Mouse (Mus musculus): Measurements from ENCODE around the gene Bhlhe23. TPM values are rescaled to one million over a fixed set of nuclear protein-coding genes. Genes with fewer than 3 reads are reported as not detected.

Gene Bhlhe23
- polyA plus RNA-seq (2012; rRNA removed): 4.4 and 9.2 TPM in 2 replicates

GRCm38 (mm10) chr2:180776793-180777192, at the start of gene Bhlhe23:
TSS of gene Bhlhe23 (minus strand) at chr2:180776900.

GRCm38 (mm10) chr2:180724585-180725413, 51.9 kb downstream of the Bhlhe23 start, which contains the start of gene Slc17a9:
TSS of gene Slc17a9 (plus strand) at chr2:180725263.

Other genes with a start within 250 kb of the Bhlhe23 start
- 52.6 and 61.4 TPM in 2 replicates for gene Mrgbp, start 195.6 kb downstream of the Bhlhe23 start, polyA plus RNA-seq (2012; rRNA removed)
- 111 and 118 TPM in 2 replicates for gene Ogfr, start 187.7 kb downstream of the Bhlhe23 start, polyA plus RNA-seq (2012; rRNA removed)
- 13.4 and 32.4 TPM in 2 replicates for gene Col9a3, start 179.1 kb downstream of the Bhlhe23 start, polyA plus RNA-seq (2012; rRNA removed)
- 0.97 and 1.1 TPM in 2 replicates for gene Tcfl5, start 134.2 kb downstream of the Bhlhe23 start, polyA plus RNA-seq (2012; rRNA removed)
- gene Dido1, start 66.9 kb downstream of the Bhlhe23 start, polyA plus RNA-seq (2012; rRNA removed): 39.2 and 44.3 TPM in 2 replicates
- gene Gid8, start 66.8 kb downstream of the Bhlhe23 start, polyA plus RNA-seq (2012; rRNA removed): 49.7 and 60.5 TPM in 2 replicates
- 0.84 and 1.2 TPM in 2 replicates for gene Slc17a9, start 51.6 kb downstream of the Bhlhe23 start, polyA plus RNA-seq (2012; rRNA removed)
- gene Ythdf1, start 144.0 kb upstream of the Bhlhe23 start, polyA plus RNA-seq (2012; rRNA removed): 41.1 and 71.1 TPM in 2 replicates
- 0.29 and 0.41 TPM in 2 replicates for gene Birc7, start 152.1 kb upstream of the Bhlhe23 start, polyA plus RNA-seq (2012; rRNA removed)
- gene Nkain4, start 177.8 kb upstream of the Bhlhe23 start, polyA plus RNA-seq (2012; rRNA removed): 40.6 and 50.9 TPM in 2 replicates
- gene Arfgap1, start 190.3 kb upstream of the Bhlhe23 start, polyA plus RNA-seq (2012; rRNA removed): 68.6 and 83.8 TPM in 2 replicates
- 0.67 and 1.9 TPM in 2 replicates for gene Col20a1, start 209.6 kb upstream of the Bhlhe23 start, polyA plus RNA-seq (2012; rRNA removed)

All from central nervous system, embryonic 11.5 days (tissue).